Mouse (Mus musculus): Measurements from ENCODE around the gene Srrm1.

GRCm38 (mm10) chr4:135397991-135398390, 44.9 kb upstream of the Srrm1 start, which contains the start of gene Ncmap:
- TF ChIP-seq CTCF (IDR thresholded peaks at IDR 0.05), result no peak
- no peak for TF ChIP-seq EP300 (IDR thresholded peaks at IDR 0.05)

Data from lung, postnatal 0 days (tissue).